Mouse (Mus musculus) embryonic facial prominence, embryonic 10.5 days (tissue): Measurements from ENCODE around the gene Krt28. TPM values are rescaled to one million over a fixed set of nuclear protein-coding genes. Genes with fewer than 3 reads are reported as not detected.

Source experiments
- DNase-seq: peaks from one replicate; pipeline ENCODE4 v3.0.0-alpha.2; 2017; ENCODE audit warnings: low spot score
- H3K27ac ChIP-seq: fragments of 300-500 bp; sonication (generic); replicated peaks from 2 replicates; pipeline ENCODE4 v1.5.1; 2016; ENCODE audit warnings: mild to moderate bottlenecking
- H3K27me3 ChIP-seq: fragments of 300-500 bp; sonication (generic); replicated peaks from 2 replicates; pipeline ENCODE4 v1.6.1; 2016; ENCODE audit warnings: low read depth, mild to moderate bottlenecking; ENCODE audit not compliant: poor library complexity, severe bottlenecking
- H3K36me3 ChIP-seq: fragments of 300-500 bp; sonication (generic); replicated peaks from 2 replicates; pipeline ENCODE4 v1.6.1; 2016; ENCODE audit warnings: mild to moderate bottlenecking, moderate library complexity
- H3K4me1 ChIP-seq: fragments of 300-500 bp; sonication (generic); 2 replicates; pipeline ENCODE4 v1.6.1; 2016
- H3K4me3 ChIP-seq: fragments of 300-500 bp; sonication (generic); 2 replicates; pipeline ENCODE4 v1.5.1; 2016; ENCODE audit warnings: mild to moderate bottlenecking, moderate library complexity
- H3K9me3 ChIP-seq: fragments of 300-500 bp; sonication (generic); 2 replicates; pipeline ENCODE4 v1.6.1; 2016; ENCODE audit warnings: mild to moderate bottlenecking
- WGBS: fragments of 180-500 bp; shearing (Covaris S2); methylation state at CpG from one replicate; pipeline ENCODE4 v1.1.7; 2016; 5-methylcytosine and 5-hydroxymethylcytosine counted together
- polyA plus RNA-seq: library from polyadenylated mRNA; unstranded; fragments of >200 nt; fragmentation: Nextera tagmentation; extraction: Ambion mirVana; gene quantifications from 2 replicates; pipeline ENCODE4 v1.2.1, GENCODE M21; 2016

The Krt28 gene
- polyA plus RNA-seq, 1 experiment from 2014 or later, result 0.39 TPM

GRCm38 (mm10) chr11:99339299-99339847, 35.3 kb downstream of the Krt28 start:
- H3K27me3 ChIP-seq, result no peaks in the 10 kb centered on the region
- no peak overlapping the region for H3K4me3 ChIP-seq
- WGBS, result 78% methylated on average over 11 of the region's 11 CpGs
- no peaks in the 10 kb centered on the region for H3K36me3 ChIP-seq
- no peak overlapping the region for H3K27ac ChIP-seq
- H3K4me1 ChIP-seq, result no peaks in the 10 kb centered on the region
- no peaks in the 10 kb centered on the region for H3K9me3 ChIP-seq
- no peak for DNase-seq

GRCm38 (mm10) chr11:99337866-99338265, 36.8 kb downstream of the Krt28 start, which contains the start of gene Krt26:
Krt26 (minus strand) TSS chr11:99337966.
- H3K4me1 ChIP-seq, result no peaks in the 10 kb centered on the region
- WGBS, result 93% methylated on average over 11 of the region's 11 CpGs

GRCm38 (mm10) chr11:99333426-99333825, 41.3 kb downstream of the Krt28 start:
- H3K4me3 ChIP-seq, result no peak overlapping the region
- H3K9me3 ChIP-seq, result no peaks in the 10 kb centered on the region
- no peaks in the 10 kb centered on the region for H3K4me1 ChIP-seq
- H3K27ac ChIP-seq, result no peak overlapping the region
- H3K36me3 ChIP-seq, result no peaks in the 10 kb centered on the region
- 82% methylated on average over 13 of the region's 13 CpGs for WGBS
- DNase-seq, result no peak
- H3K27me3 ChIP-seq, result no peaks in the 10 kb centered on the region

More at GRCm38 (mm10) chr11:99337866-99338265, 36.8 kb downstream of the Krt28 start, which contains the start of gene Krt26:
- Histone ChIP-seq H3K36me3 (no peaks in the 10 kb centered on the region), H3K27ac (no peak within 1 kb of the TSS), H3K9me3 (no peaks in the 10 kb centered on the region), H3K4me3 (no peak within 1 kb of the TSS), H3K27me3 (no peaks in the 10 kb centered on the region)
- no peak for DNase-seq

GRCm38 (mm10) chr11:99329655-99330054, 45.0 kb downstream of the Krt28 start:
- Histone ChIP-seq H3K27me3 (no peaks in the 10 kb centered on the region), H3K4me3 (no peak overlapping the region), H3K9me3 (no peaks in the 10 kb centered on the region), H3K27ac (no peak overlapping the region), H3K36me3 (no peaks in the 10 kb centered on the region), H3K4me1 (peaks cover 5% of the 10 kb centered on the region)
- 78% methylated on average over 2 of the region's 2 CpGs for WGBS
- DNase-seq, result no peak

- no peak within 1 kb of the TSS for H3K27ac ChIP-seq
- H3K36me3 ChIP-seq, result no peaks in the 10 kb centered on the region
- peaks cover 4% of the 10 kb centered on the region for H3K4me1 ChIP-seq
- H3K9me3 ChIP-seq, result no peaks in the 10 kb centered on the region
- WGBS, result 90% methylated on average over 11 of the region's 11 CpGs
- no peak for DNase-seq
- no peak within 1 kb of the TSS for H3K4me3 ChIP-seq
- no peaks in the 10 kb centered on the region for H3K27me3 ChIP-seq
These were observed 51.9 kb downstream of the Krt28 start, which contains the start of gene Krt25 for GRCm38 (mm10) chr11:99322851-99323250. Krt25 (minus strand) TSS chr11:99322951.

- Histone ChIP-seq H3K27ac (no peak overlapping the region), H3K27me3 (no peaks in the 10 kb centered on the region), H3K9me3 (no peaks in the 10 kb centered on the region), H3K4me3 (no peak overlapping the region), H3K4me1 (no peaks in the 10 kb centered on the region), H3K36me3 (no peaks in the 10 kb centered on the region)
- DNase-seq, result no peak
- WGBS, result 91% methylated on average over 14 of the region's 14 CpGs
These were observed 53.6 kb downstream of the Krt28 start for GRCm38 (mm10) chr11:99321094-99321493.

GRCm38 (mm10) chr11:99319127-99319526, 55.6 kb downstream of the Krt28 start:
- H3K4me3 ChIP-seq, result no peak overlapping the region
- H3K9me3 ChIP-seq, result no peaks in the 10 kb centered on the region
- H3K27me3 ChIP-seq, result no peaks in the 10 kb centered on the region
- DNase-seq, result no peak
- WGBS, result 82% methylated on average over 9 of the region's 9 CpGs
- no peaks in the 10 kb centered on the region for H3K4me1 ChIP-seq
- H3K27ac ChIP-seq, result no peak overlapping the region
- no peaks in the 10 kb centered on the region for H3K36me3 ChIP-seq

GRCm38 (mm10) chr11:99316543-99316942, 58.2 kb downstream of the Krt28 start:
- no peak for DNase-seq
- Histone ChIP-seq H3K4me3 (no peak overlapping the region), H3K27ac (no peak overlapping the region), H3K9me3 (no peaks in the 10 kb centered on the region), H3K4me1 (no peaks in the 10 kb centered on the region), H3K36me3 (no peaks in the 10 kb centered on the region), H3K27me3 (no peaks in the 10 kb centered on the region)
- WGBS, result 74% methylated on average over 8 of the region's 8 CpGs

Other genes starting within 250 kb of the Krt28 start
- gene Ccr7, start 219.8 kb downstream of the Krt28 start, polyA plus RNA-seq, result 0.50 and 0.78 TPM in 2 replicates
- 369 and 387 TPM in 2 replicates for gene Smarce1, start 143.9 kb downstream of the Krt28 start, polyA plus RNA-seq
- 0.10 and 0.12 TPM in 2 replicates for gene Krt222, start 130.8 kb downstream of the Krt28 start, polyA plus RNA-seq
- gene Krt24, start 89.6 kb downstream of the Krt28 start, polyA plus RNA-seq, result not detected in 2 replicates
- gene Krt25, start 52.0 kb downstream of the Krt28 start, polyA plus RNA-seq, result not detected in 2 replicates
- 0.06 TPM in 1 of 2 replicates, not detected in the other for gene Krt26, start 36.9 kb downstream of the Krt28 start, polyA plus RNA-seq
- 0.15 TPM in 1 of 2 replicates, not detected in the other for gene Krt27, start 23.8 kb downstream of the Krt28 start, polyA plus RNA-seq
- gene Krt10, start 14.5 kb upstream of the Krt28 start, polyA plus RNA-seq, result 18.6 and 25.3 TPM in 2 replicates
- gene Krt12, start 47.4 kb upstream of the Krt28 start, polyA plus RNA-seq, result not detected in 2 replicates
- gene Krt20, start 63.2 kb upstream of the Krt28 start, polyA plus RNA-seq, result 0.97 and 1.00 TPM in 2 replicates
- gene Krt23, start 118.2 kb upstream of the Krt28 start, polyA plus RNA-seq, result 0.21 and 0.31 TPM in 2 replicates
- gene Krt39, start 146.4 kb upstream of the Krt28 start, polyA plus RNA-seq, result not detected in 2 replicates
- gene Krt40, start 168.3 kb upstream of the Krt28 start, polyA plus RNA-seq, result not detected in 2 replicates
- gene Krtap3-3, start 176.0 kb upstream of the Krt28 start, polyA plus RNA-seq, result not detected in 2 replicates
- not detected in 2 replicates for gene Krtap3-2, start 181.9 kb upstream of the Krt28 start, polyA plus RNA-seq
- not detected in 2 replicates for gene Gm11939, start 184.6 kb upstream of the Krt28 start, polyA plus RNA-seq
- gene Krtap3-1, start 191.7 kb upstream of the Krt28 start, polyA plus RNA-seq, result not detected in 2 replicates
- gene Krtap1-5, start 206.1 kb upstream of the Krt28 start, polyA plus RNA-seq, result not detected in 2 replicates
- not detected in 2 replicates for gene Krtap1-4, start 208.8 kb upstream of the Krt28 start, polyA plus RNA-seq
- gene Krtap1-3, start 216.4 kb upstream of the Krt28 start, polyA plus RNA-seq, result not detected in 2 replicates
- not detected in 2 replicates for gene Krtap9-3, start 223.2 kb upstream of the Krt28 start, polyA plus RNA-seq
- not detected in 2 replicates for gene Gm11938, start 228.4 kb upstream of the Krt28 start, polyA plus RNA-seq
- gene Gm11937, start 235.3 kb upstream of the Krt28 start, polyA plus RNA-seq, result not detected in 2 replicates
- not detected in 2 replicates for gene Krtap2-4, start 239.9 kb upstream of the Krt28 start, polyA plus RNA-seq
- gene Gm11562, start 245.5 kb upstream of the Krt28 start, polyA plus RNA-seq, result not detected in 2 replicates